Mouse (Mus musculus): ENCODE results near the gene Ddx27.

Ddx27 gene

GRCm38 (mm10) chr2:167062497-167062911 lies 47.5 kb downstream of the Ddx27 start:
- DNase-seq (ENCODE audit: extremely low read depth, low read depth, low spot score): no peak

- DNase-seq (ENCODE audit: extremely low read depth, low read depth, low spot score): no peak
Measured at GRCm38 (mm10) chr2:167062965-167063880, 48.2 kb downstream of the Ddx27 start, which contains the start of gene Znfx1. Gene Znfx1, minus strand, starts transcription at chr2:167063015.

GRCm38 (mm10) chr2:167063906-167064496 lies 49.0 kb downstream of the Ddx27 start:
- no peak for DNase-seq (ENCODE audit: extremely low read depth, low read depth, low spot score)

- DNase-seq (ENCODE audit: extremely low read depth, low read depth, low spot score): no peak
Measured at GRCm38 (mm10) chr2:167064601-167065295, 49.8 kb downstream of the Ddx27 start.

- DNase-seq (ENCODE audit: extremely low read depth, low read depth, low spot score): no peak
Measured at GRCm38 (mm10) chr2:167066031-167066430, 51.0 kb downstream of the Ddx27 start.

- no peak for DNase-seq (ENCODE audit: extremely low read depth, low read depth, low spot score)
Measured at GRCm38 (mm10) chr2:167066528-167067516, 51.8 kb downstream of the Ddx27 start.

- no peak for DNase-seq (ENCODE audit: extremely low read depth, low read depth, low spot score)
Measured at GRCm38 (mm10) chr2:167067575-167067974, 52.6 kb downstream of the Ddx27 start.

- DNase-seq (ENCODE audit: extremely low read depth, low read depth, low spot score): no peak
Measured at GRCm38 (mm10) chr2:167070341-167070740, 55.3 kb downstream of the Ddx27 start.

- no peak for DNase-seq (ENCODE audit: extremely low read depth, low read depth, low spot score)
Measured at GRCm38 (mm10) chr2:167071266-167071640, 56.3 kb downstream of the Ddx27 start.

GRCm38 (mm10) chr2:167071641-167072601 lies 56.9 kb downstream of the Ddx27 start:
- DNase-seq (ENCODE audit: extremely low read depth, low read depth, low spot score): no peak

GRCm38 (mm10) chr2:167074587-167074986 lies 59.6 kb downstream of the Ddx27 start:
- no peak for DNase-seq (ENCODE audit: extremely low read depth, low read depth, low spot score)

GRCm38 (mm10) chr2:167076352-167076751 lies 61.4 kb downstream of the Ddx27 start:
- DNase-seq (ENCODE audit: extremely low read depth, low read depth, low spot score): no peak

GRCm38 (mm10) chr2:167076759-167077158 lies 61.8 kb downstream of the Ddx27 start:
- DNase-seq (ENCODE audit: extremely low read depth, low read depth, low spot score): no peak

GRCm38 (mm10) chr2:167077199-167077962 lies 62.4 kb downstream of the Ddx27 start:
- DNase-seq (ENCODE audit: extremely low read depth, low read depth, low spot score): no peak

GRCm38 (mm10) chr2:167078486-167078885 lies 63.5 kb downstream of the Ddx27 start:
- no peak for DNase-seq (ENCODE audit: extremely low read depth, low read depth, low spot score)

GRCm38 (mm10) chr2:167078931-167079495 lies 64.0 kb downstream of the Ddx27 start:
- no peak for DNase-seq (ENCODE audit: extremely low read depth, low read depth, low spot score)

- no peak for DNase-seq (ENCODE audit: extremely low read depth, low read depth, low spot score)
Measured at GRCm38 (mm10) chr2:167079535-167080257, 64.7 kb downstream of the Ddx27 start.

- DNase-seq (ENCODE audit: extremely low read depth, low read depth, low spot score): no peak
Measured at GRCm38 (mm10) chr2:167080387-167080786, 65.4 kb downstream of the Ddx27 start.
